Mouse (Mus musculus) CH12.LX (cell line): Measurements from ENCODE around the gene Mutyh. TPM values are rescaled to one million over a fixed set of nuclear protein-coding genes. Genes with fewer than 3 reads are reported as not detected.

Experiments
- DNase-seq: peaks from one replicate; pipeline ENCODE4 v3.0.0-alpha.2; 2013; ENCODE audit errors: extremely low read depth
- H3K27ac ChIP-seq: 2 replicates; pipeline ENCODE4 v1.5.1; 2012; ENCODE audit warnings: low read depth, mild to moderate bottlenecking, control low read depth, moderate library complexity; ENCODE audit not compliant: insufficient read depth
- H3K27me3 ChIP-seq: replicated peaks from 2 replicates; pipeline ENCODE3; 2012; ENCODE audit warnings: inconsistent platforms
- H3K36me3 ChIP-seq, 2 experiments: replicated peaks in 1 of 2; 2 replicates each; pipeline versions ENCODE3 to v1.6.1; 2012; ENCODE audit warnings: inconsistent platforms in 1 of 2, low read length in 1 of 2, mild to moderate bottlenecking in 1 of 2, mixed read lengths in 1 of 2, moderate library complexity in 1 of 2; ENCODE audit not compliant: control insufficient read depth in 1 of 2, insufficient read depth in 1 of 2
- H3K4me1 ChIP-seq, 2 experiments: 2 replicates each; pipeline ENCODE4 v1.6.1; 2012; ENCODE audit warnings: inconsistent platforms in 1 of 2, moderate library complexity in 1 of 2; ENCODE audit not compliant: insufficient read depth in 2 of 2, control insufficient read depth in 1 of 2
- H3K4me2 ChIP-seq: 2 replicates; pipeline ENCODE4 v1.6.1; 2012; ENCODE audit warnings: low read depth, mild to moderate bottlenecking, control low read depth; ENCODE audit not compliant: poor library complexity, insufficient read depth, severe bottlenecking
- H3K4me3 ChIP-seq, 3 experiments: fragments of 150-350 bp in 1 of 3; sonication (generic) in 1 of 3; replicated peaks in 1 of 3; 2 replicates each; pipeline versions ENCODE3 to v1.5.1; 2011 to 2012; ENCODE audit warnings: low read depth in 2 of 3, low read length in 2 of 3, mild to moderate bottlenecking in 2 of 3, moderate library complexity in 2 of 3, control low read depth in 1 of 3, improper control_type of control experiment in 1 of 3, inconsistent platforms in 1 of 3, mixed read lengths in 1 of 3; ENCODE audit not compliant: poor library complexity in 1 of 3
- H3K79me2 ChIP-seq: replicated peaks from 2 replicates; pipeline ENCODE4 v1.6.1; 2012; ENCODE audit warnings: mild to moderate bottlenecking, moderate library complexity; ENCODE audit not compliant: control insufficient read depth, poor library complexity, insufficient read depth, severe bottlenecking; ENCODE audit errors: extremely low read depth
- H3K9ac ChIP-seq: 2 replicates; pipeline ENCODE4 v1.6.1; 2012; ENCODE audit warnings: low read depth, mild to moderate bottlenecking, control low read depth, moderate library complexity; ENCODE audit not compliant: insufficient read depth
- H3K9me3 ChIP-seq: replicated peaks from 2 replicates; pipeline ENCODE3; 2012; ENCODE audit warnings: low read length, inconsistent platforms, mixed read lengths
- CHD2 ChIP-seq: IDR thresholded peaks from 2 replicates; pipeline ENCODE4 v1.6.1; 2011; ENCODE audit warnings: low read length, improper control_type of control experiment
- CTCF ChIP-seq, 2 experiments: IDR thresholded peaks in 1 of 2; conservative IDR thresholded peaks in 1 of 2; 2 replicates each; pipeline ENCODE4 v1.5.1; 2011 to 2012; ENCODE audit warnings: low read depth in 2 of 2, low read length in 2 of 2, improper control_type of control experiment in 1 of 2, inconsistent platforms in 1 of 2, mild to moderate bottlenecking in 1 of 2, moderate library complexity in 1 of 2
- E2F4 ChIP-seq: IDR thresholded peaks from 2 replicates; pipeline ENCODE4 v1.6.1; 2011; ENCODE audit warnings: low read depth, low read length, improper control_type of control experiment; ENCODE audit not compliant: insufficient replicate concordance
- ELF1 ChIP-seq: IDR thresholded peaks from 2 replicates; pipeline ENCODE4 v1.6.1; 2014; ENCODE audit warnings: low read depth, mild to moderate bottlenecking, inconsistent platforms, low read length, improper control_type of control experiment
- MAFK ChIP-seq: IDR thresholded peaks from 2 replicates; pipeline ENCODE4 v1.6.1; 2011; ENCODE audit warnings: low read length, improper control_type of control experiment; ENCODE audit not compliant: insufficient replicate concordance
- MEF2A ChIP-seq: IDR thresholded peaks from 2 replicates; pipeline ENCODE4 v1.6.1; 2014; ENCODE audit warnings: low read depth, mild to moderate bottlenecking, inconsistent platforms, low read length, improper control_type of control experiment, borderline replicate concordance
- NELFE ChIP-seq: IDR thresholded peaks from 2 replicates; pipeline ENCODE4 v1.6.1; 2011; ENCODE audit warnings: low read depth, low read length, improper control_type of control experiment
- POLR2A ChIP-seq: IDR thresholded peaks from 2 replicates; pipeline ENCODE4 v1.6.1; 2011; ENCODE audit warnings: low read depth, mild to moderate bottlenecking, improper control_type of control experiment, low read length
- RAD21 ChIP-seq: IDR thresholded peaks from 2 replicates; pipeline ENCODE4 v1.6.1; 2011; ENCODE audit warnings: low read depth, mild to moderate bottlenecking, low read length, improper control_type of control experiment, moderate library complexity
- SIN3A ChIP-seq: IDR thresholded peaks from 2 replicates; pipeline ENCODE4 v1.6.1; 2012; ENCODE audit warnings: low read length, improper control_type of control experiment, inconsistent platforms
- SMC3 ChIP-seq: IDR thresholded peaks from 2 replicates; pipeline ENCODE4 v1.6.1; 2011; ENCODE audit warnings: low read depth, low read length, improper control_type of control experiment
- TBP ChIP-seq: conservative IDR thresholded peaks from 2 replicates; pipeline ENCODE4 v1.6.1; 2011; ENCODE audit warnings: low read depth, low read length, improper control_type of control experiment
- USF1 ChIP-seq: IDR thresholded peaks from 2 replicates; pipeline ENCODE4 v1.6.1; 2014; ENCODE audit warnings: low read depth, mild to moderate bottlenecking, inconsistent platforms, low read length, improper control_type of control experiment
- ZC3H11A ChIP-seq: IDR thresholded peaks from 2 replicates; pipeline ENCODE4 v1.6.1; 2012; ENCODE audit warnings: low read depth, mild to moderate bottlenecking, inconsistent platforms, low read length, improper control_type of control experiment
- ZKSCAN1 ChIP-seq: IDR thresholded peaks from 2 replicates; pipeline ENCODE4 v1.6.1; 2012; ENCODE audit warnings: low read depth, inconsistent platforms, low read length, improper control_type of control experiment, borderline replicate concordance
- dilution Hi-C: fragments of 300-500 bp; cut with MboI; formaldehyde crosslinking; loops from 2 replicates; pipeline ENCODE4 v1.14.3; 2020; ENCODE audit warnings: low sequenced_read_pairs; ENCODE audit not compliant: extremely low pct_unique_long_range_greater_than_20kb, extremely low pct_ligation_motif_present
- in situ Hi-C: fragments of 300-500 bp; cut with MboI; formaldehyde crosslinking; loops from 3 replicates; pipeline ENCODE4 v1.14.3; 2019; ENCODE audit warnings: low sequenced_read_pairs, low pct_ligation_motif_present, low pct_unique_long_range_greater_than_20kb, mixed read lengths
- polyA plus RNA-seq: library from polyadenylated mRNA; unstranded; fragments of >175 nt; gene quantifications from 2 replicates; pipeline ENCODE4 v1.2.1, GENCODE M21; 2012; ENCODE audit warnings: low read depth; ENCODE audit not compliant: insufficient read length
- total RNA-seq, 2 experiments: library from RNA; depleted of rRNA; stranded (reverse); fragments of 300-350 nt in 1 of 2; fragments of >200 nt in 1 of 2; gene quantifications; 2 replicates each; pipeline ENCODE4 v1.2.3; 2012 to 2014

Mutyh gene
- total and polyA plus RNA-seq, 3 experiments, result 12.1 to 13.1 (median 12.5) TPM

GRCm38 (mm10) chr4:116786587-116786986 lies 20.9 kb upstream of the Mutyh start:
- H3K9ac ChIP-seq, result no peak overlapping the region
- no peak overlapping the region for H3K27ac ChIP-seq
- H3K27me3 ChIP-seq, result no peaks in the 10 kb centered on the region
- no peaks in the 10 kb centered on the region for H3K36me3 ChIP-seq
- dilution Hi-C loops (no loop called here), in situ Hi-C loops (loop anchor here (5.0 kb wide), 1 partner anchor 69 kb away; no protein-coding TSS in a partner anchor)
- TF ChIP-seq USF1 (no peak), CTCF (conservative IDR thresholded peaks at IDR 0.05 in 1 of 2, IDR thresholded peaks at IDR 0.05 in 1 of 2; ENCODE audit: low read depth in 2 of 2, low read length in 2 of 2) (peak; percentile 10 to 44; a peak in 2 of 4 replicates), RAD21 (peak; percentile 20), NELFE (no peak)
- peaks cover 3% of the 10 kb centered on the region for H3K9me3 ChIP-seq
- no peak overlapping the region for H3K4me3 ChIP-seq
- DNase-seq, result no peak
- peaks cover 0 to 12% of the 10 kb centered on the region in 2 experiments; a peak in 2 of 4 replicates for H3K4me1 ChIP-seq
- no peaks in the 10 kb centered on the region for H3K79me2 ChIP-seq
- H3K4me2 ChIP-seq, result no peak overlapping the region

DNA sequence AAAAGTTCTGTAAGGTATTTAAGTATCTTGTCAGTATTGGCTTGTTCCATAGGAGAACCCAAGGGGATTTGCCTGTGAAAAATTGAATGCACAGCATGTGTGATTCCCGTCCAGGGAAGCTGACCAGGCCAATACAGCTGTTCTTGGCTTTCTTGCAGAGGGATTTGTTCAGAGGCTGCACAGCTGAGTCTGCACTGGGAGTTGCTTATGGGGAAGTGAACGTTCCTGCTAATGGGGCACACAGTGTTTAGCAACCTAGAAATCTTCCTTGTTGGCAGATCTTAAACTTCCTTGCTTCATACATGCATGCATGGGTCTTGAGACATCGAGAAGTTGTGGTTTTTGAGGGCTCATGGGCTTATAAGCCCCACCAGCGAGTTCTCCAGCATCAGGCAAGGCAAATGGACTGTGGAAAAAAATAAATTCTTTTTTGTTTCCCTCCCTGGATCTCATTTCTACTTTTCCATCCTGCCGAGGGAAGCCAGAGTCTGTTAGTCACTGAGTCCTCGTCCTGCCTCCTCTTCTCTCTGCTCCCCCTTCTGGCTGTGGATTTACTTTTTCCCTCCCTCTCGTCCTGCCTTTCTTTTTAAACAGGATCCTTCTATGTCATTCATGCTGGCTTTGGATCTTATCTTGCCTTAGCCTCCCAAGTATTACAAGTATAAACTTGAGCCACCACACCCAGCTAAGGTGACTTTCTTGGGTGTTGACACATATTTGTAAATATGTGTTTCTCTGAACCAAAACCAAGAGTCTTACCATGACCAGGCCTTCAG lies 19.4 kb upstream of the Mutyh start:
- H3K4me2 ChIP-seq, result peak overlapping the region; percentile 22; the same call in 1 of the 2 replicates
- dilution Hi-C loops (no loop called here), in situ Hi-C loops (loop anchor here (5.0 kb wide), 1 partner anchor 71 kb away; no protein-coding TSS in a partner anchor)
- H3K27ac ChIP-seq, result no peak overlapping the region
- H3K4me1 ChIP-seq, result peaks cover 0 to 11% of the 10 kb centered on the region in 2 experiments; a peak in 2 of 4 replicates
- H3K4me3 ChIP-seq, result no peak overlapping the region
- H3K79me2 ChIP-seq, result no peaks in the 10 kb centered on the region
- H3K27me3 ChIP-seq, result no peaks in the 10 kb centered on the region
- H3K9me3 ChIP-seq, result peaks cover 3% of the 10 kb centered on the region
- TF ChIP-seq MEF2A (no peak), TBP (no peak), SIN3A (no peak), SMC3 (peak; percentile 26; the same call in 1 of the 2 replicates), CHD2 (no peak), CTCF (conservative IDR thresholded peaks at IDR 0.05 in 1 of 2, IDR thresholded peaks at IDR 0.05 in 1 of 2; ENCODE audit: low read depth in 2 of 2, low read length in 2 of 2) (peak in 1 of 2 experiments; percentile 44; a peak in 2 of 4 replicates), ZKSCAN1 (no peak)
- no peak for DNase-seq
- peaks cover 2 to 5% of the 10 kb centered on the region in 2 experiments for H3K36me3 ChIP-seq
- no peak overlapping the region for H3K9ac ChIP-seq

GRCm38 (mm10) chr4:116788956-116789355 lies 18.6 kb upstream of the Mutyh start:
- peaks cover 0 to 11% of the 10 kb centered on the region in 2 experiments; a peak in 2 of 4 replicates for H3K4me1 ChIP-seq
- no peak for TF ChIP-seq POLR2A
- TF ChIP-seq SMC3, result peak; percentile 84
- peak; percentile 52; the same call in 1 of the 2 replicates for TF ChIP-seq SIN3A
- TF ChIP-seq E2F4, result no peak
- no peak for TF ChIP-seq MAFK
- TF ChIP-seq ZC3H11A, result peak; percentile 43
- TF ChIP-seq CTCF (conservative IDR thresholded peaks at IDR 0.05 in 1 of 2, IDR thresholded peaks at IDR 0.05 in 1 of 2; ENCODE audit: low read depth in 2 of 2, low read length in 2 of 2), result peak; percentile 55 to 95
- 0 out of 2 replicates have a peak, but pooled peaks have one; percentile 30 for TF ChIP-seq ELF1
- peak; percentile 96 for TF ChIP-seq RAD21
- TF ChIP-seq, all 38 proteins: peak for 6
- in situ Hi-C loops (loop anchor here (5.0 kb wide), 1 partner anchor 72 kb away; no protein-coding TSS in a partner anchor), dilution Hi-C loops (no loop called here)
- Histone ChIP-seq H3K36me3 (peaks cover 2 to 9% of the 10 kb centered on the region in 2 experiments), H3K27me3 (no peaks in the 10 kb centered on the region), H3K9ac (no peak overlapping the region), H3K79me2 (no peaks in the 10 kb centered on the region), H3K4me2 (no peak overlapping the region), H3K4me3 (no peak overlapping the region), H3K9me3 (peaks cover 3% of the 10 kb centered on the region), H3K27ac (no peak overlapping the region)
- DNase-seq, result peak; percentile 86
